Mouse (Mus musculus): ENCODE results near the gene Prss28. TPM values are rescaled to one million over a fixed set of nuclear protein-coding genes. Genes with fewer than 3 reads are reported as not detected.

Gene Prss28
- not detected in 2 replicates for polyA plus RNA-seq (2015; fragmentation: Nextera tagmentation; extraction: Ambion mirVana)

DNA sequence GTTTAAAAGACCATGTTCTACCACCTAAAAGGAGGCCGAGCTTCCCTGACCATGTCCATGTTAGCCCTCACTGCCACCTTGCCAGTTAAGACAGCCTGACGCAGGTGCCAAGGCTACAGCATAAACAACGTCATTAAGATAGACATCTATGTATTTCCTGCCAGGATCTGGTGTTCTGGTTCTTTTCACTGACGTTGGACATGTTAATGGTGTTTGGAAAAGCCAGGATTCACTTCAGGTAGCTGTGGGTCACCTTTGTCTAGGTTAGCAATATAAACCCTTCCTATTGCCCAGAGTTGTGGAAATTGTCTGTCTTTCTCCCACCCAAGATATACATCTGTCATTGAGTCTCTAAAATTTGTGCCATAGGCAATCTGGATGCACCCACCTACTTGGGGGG is at the start of gene Prss28:
Gene Prss28, plus strand, starts transcription at position 301 of the 400 bp plus-strand sequence.

DNA sequence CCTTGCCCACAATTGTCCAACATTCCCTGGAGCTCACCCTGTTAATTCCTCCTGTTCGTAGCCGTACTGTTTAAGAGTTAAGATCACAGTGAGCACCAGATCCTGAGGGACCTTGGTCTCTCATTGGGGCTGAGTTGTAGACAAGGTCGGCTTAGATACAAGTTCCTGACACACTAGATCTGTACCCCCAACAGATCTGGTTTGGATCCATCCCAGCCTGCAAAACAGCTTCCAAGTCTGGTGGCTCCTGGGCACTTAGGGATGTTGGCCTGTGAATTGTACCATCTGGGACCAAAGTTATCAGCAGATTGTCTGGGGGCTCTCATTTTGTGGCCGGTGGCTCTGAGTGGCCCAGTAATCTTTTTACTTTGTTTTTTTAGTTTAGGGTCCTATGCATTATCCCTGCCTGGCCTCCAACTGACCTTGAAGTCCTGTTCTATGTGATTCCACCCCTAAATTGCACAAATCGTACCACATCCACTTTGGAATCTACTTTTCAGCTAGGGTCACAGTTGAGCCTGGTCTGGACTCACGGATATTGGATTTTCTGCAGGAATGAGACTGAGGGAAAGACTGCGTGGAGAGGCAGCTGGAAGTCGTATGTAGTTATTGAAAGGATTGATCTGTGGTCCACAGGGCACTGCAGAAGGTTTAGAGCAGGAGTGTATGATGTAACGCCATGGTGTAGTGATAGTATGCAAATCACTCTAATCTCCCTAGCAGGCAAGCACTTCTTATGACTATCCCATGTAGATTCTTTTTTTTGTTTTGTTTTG is 33.7 kb upstream of the Prss28 start, which contains the start of gene Ube2i:
Gene Ube2i, minus strand, starts transcription at position 52 of the 776 bp plus-strand sequence.

DNA sequence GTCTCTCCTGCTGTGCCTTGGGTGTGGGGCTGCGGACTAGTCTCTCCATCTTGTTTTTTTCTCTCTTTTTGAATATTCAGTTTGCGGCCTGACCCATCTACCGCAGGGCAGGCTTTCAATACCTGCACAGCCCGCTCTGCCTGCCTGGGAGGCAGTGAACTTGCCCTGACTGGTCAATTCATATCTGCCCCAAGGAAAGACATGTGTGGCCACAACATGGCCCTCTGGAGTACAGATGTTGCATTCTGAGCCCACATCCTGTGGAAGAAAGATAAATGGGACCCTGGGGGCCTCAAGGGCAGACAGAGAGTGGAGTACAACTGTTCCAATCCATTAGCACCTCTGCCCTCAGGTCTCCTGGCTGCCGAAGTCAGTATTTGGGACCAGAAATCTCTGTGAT is 10.4 kb upstream of the Prss28 start, which contains the start of gene Prss34:
Gene Prss34, plus strand, starts transcription at position 301 of the 400 bp plus-strand sequence.

DNA sequence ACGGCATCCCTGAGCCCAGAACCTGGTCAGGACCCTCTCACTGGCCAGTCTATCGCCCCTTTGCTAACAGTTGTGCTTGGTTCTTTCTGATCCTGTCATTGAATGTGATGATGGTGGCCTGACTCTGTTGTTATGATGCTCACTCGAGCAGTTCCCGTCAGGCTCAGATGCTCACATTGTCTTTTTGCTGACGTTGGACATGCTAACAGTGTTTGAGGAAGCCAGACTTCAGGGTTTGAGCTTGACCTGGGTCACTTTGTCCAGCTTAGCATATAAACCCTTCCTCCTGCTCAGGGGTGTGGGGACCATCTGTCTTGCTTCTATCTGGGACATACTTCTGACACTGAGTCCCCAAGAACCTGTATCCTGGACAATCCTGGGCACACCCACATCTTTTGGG is 9.9 kb downstream of the Prss28 start, which contains the start of gene Prss29:
Gene Prss29, plus strand, starts transcription at position 301 of the 400 bp plus-strand sequence.

DNA sequence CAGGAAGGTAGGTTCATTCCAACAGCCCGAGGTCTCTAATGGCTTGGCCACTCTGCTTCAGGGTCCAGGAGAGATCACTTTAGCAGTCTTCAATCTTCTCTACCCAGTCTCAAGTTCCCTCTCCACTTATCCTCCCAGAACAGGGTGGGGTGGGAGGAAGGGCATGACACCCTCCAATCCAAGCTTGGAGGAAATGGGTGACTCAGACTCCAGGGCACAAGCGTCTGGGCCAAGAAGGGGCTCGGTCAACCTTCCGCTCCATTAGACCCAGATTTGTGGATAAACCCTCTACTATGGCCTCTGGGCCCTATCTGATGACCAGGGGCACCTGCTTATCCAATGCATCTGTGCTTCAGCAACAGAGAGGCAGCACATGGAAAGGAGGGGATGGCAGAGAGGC is 37.0 kb downstream of the Prss28 start, which contains the start of gene Tpsab1:
Gene Tpsab1, minus strand, starts transcription at position 101 of the 400 bp plus-strand sequence.

Other genes starting within 250 kb of the Prss28 start
- 21.2 and 24.3 TPM in 2 replicates for gene Tmem204, start 225.1 kb upstream of the Prss28 start, polyA plus RNA-seq (2015; fragmentation: Nextera tagmentation; extraction: Ambion mirVana)
- 17.5 and 20.7 TPM in 2 replicates for gene Telo2, start 192.7 kb upstream of the Prss28 start, polyA plus RNA-seq (2015; fragmentation: Nextera tagmentation; extraction: Ambion mirVana)
- not detected in 2 replicates for gene Ptx4, start 187.9 kb upstream of the Prss28 start, polyA plus RNA-seq (2015; fragmentation: Nextera tagmentation; extraction: Ambion mirVana)
- gene Clcn7, start 175.3 kb upstream of the Prss28 start, polyA plus RNA-seq (2015; fragmentation: Nextera tagmentation; extraction: Ambion mirVana) = 15.0 and 15.7 TPM in 2 replicates
- gene Ccdc154, start 146.2 kb upstream of the Prss28 start, polyA plus RNA-seq (2015; fragmentation: Nextera tagmentation; extraction: Ambion mirVana) = 0.16 TPM in 1 of 2 replicates, not detected in the other
- not detected in 2 replicates for gene Gm38655, start 133.2 kb upstream of the Prss28 start, polyA plus RNA-seq (2015; fragmentation: Nextera tagmentation; extraction: Ambion mirVana)
- gene BC003965, start 124.1 kb upstream of the Prss28 start, polyA plus RNA-seq (2015; fragmentation: Nextera tagmentation; extraction: Ambion mirVana) = 20.4 and 21.7 TPM in 2 replicates
- 3.7 and 3.9 TPM in 2 replicates for gene Unkl, start 120.2 kb upstream of the Prss28 start, polyA plus RNA-seq (2015; fragmentation: Nextera tagmentation; extraction: Ambion mirVana)
- gene Gnptg, start 68.5 kb upstream of the Prss28 start, polyA plus RNA-seq (2015; fragmentation: Nextera tagmentation; extraction: Ambion mirVana) = 24.6 and 31.8 TPM in 2 replicates
- gene Tsr3, start 68.5 kb upstream of the Prss28 start, polyA plus RNA-seq (2015; fragmentation: Nextera tagmentation; extraction: Ambion mirVana) = 34.5 and 36.9 TPM in 2 replicates
- gene Baiap3, start 52.3 kb upstream of the Prss28 start, polyA plus RNA-seq (2015; fragmentation: Nextera tagmentation; extraction: Ambion mirVana) = 1.2 and 2.0 TPM in 2 replicates
- gene Ube2i, start 34.0 kb upstream of the Prss28 start, polyA plus RNA-seq (2015; fragmentation: Nextera tagmentation; extraction: Ambion mirVana) = 275 and 315 TPM in 2 replicates
- gene Prss34, start 10.3 kb upstream of the Prss28 start, polyA plus RNA-seq (2015; fragmentation: Nextera tagmentation; extraction: Ambion mirVana) = 0.82 and 1.6 TPM in 2 replicates
- not detected in 2 replicates for gene Prss29, start 10.0 kb downstream of the Prss28 start, polyA plus RNA-seq (2015; fragmentation: Nextera tagmentation; extraction: Ambion mirVana)
- gene Tpsab1, start 36.9 kb downstream of the Prss28 start, polyA plus RNA-seq (2015; fragmentation: Nextera tagmentation; extraction: Ambion mirVana) = 2.4 and 10.9 TPM in 2 replicates
- gene Tpsb2, start 57.7 kb downstream of the Prss28 start, polyA plus RNA-seq (2015; fragmentation: Nextera tagmentation; extraction: Ambion mirVana) = 43.4 and 152 TPM in 2 replicates
- gene Tpsg1, start 60.6 kb downstream of the Prss28 start, polyA plus RNA-seq (2015; fragmentation: Nextera tagmentation; extraction: Ambion mirVana) = 0.82 and 1.7 TPM in 2 replicates
- gene Cacna1h, start 125.1 kb downstream of the Prss28 start, polyA plus RNA-seq (2015; fragmentation: Nextera tagmentation; extraction: Ambion mirVana) = 5.6 and 7.4 TPM in 2 replicates
- not detected in 2 replicates for gene Tekt4, start 146.0 kb downstream of the Prss28 start, polyA plus RNA-seq (2015; fragmentation: Nextera tagmentation; extraction: Ambion mirVana)
- not detected in 2 replicates for gene Sstr5, start 188.6 kb downstream of the Prss28 start, polyA plus RNA-seq (2015; fragmentation: Nextera tagmentation; extraction: Ambion mirVana)

Measured in urinary bladder, postnatal 0 days (tissue).